Mouse (Mus musculus): ENCODE measurements around the gene Pak6. TPM values are rescaled to one million over a fixed set of nuclear protein-coding genes. Genes with fewer than 3 reads are reported as not detected.
A peak's percentile ranks its signal among the peaks of the same experiment; 100 is the strongest.

Pak6 gene
- 0.42 and 0.64 TPM in 2 replicates for polyA plus RNA-seq (2012)

DNA sequence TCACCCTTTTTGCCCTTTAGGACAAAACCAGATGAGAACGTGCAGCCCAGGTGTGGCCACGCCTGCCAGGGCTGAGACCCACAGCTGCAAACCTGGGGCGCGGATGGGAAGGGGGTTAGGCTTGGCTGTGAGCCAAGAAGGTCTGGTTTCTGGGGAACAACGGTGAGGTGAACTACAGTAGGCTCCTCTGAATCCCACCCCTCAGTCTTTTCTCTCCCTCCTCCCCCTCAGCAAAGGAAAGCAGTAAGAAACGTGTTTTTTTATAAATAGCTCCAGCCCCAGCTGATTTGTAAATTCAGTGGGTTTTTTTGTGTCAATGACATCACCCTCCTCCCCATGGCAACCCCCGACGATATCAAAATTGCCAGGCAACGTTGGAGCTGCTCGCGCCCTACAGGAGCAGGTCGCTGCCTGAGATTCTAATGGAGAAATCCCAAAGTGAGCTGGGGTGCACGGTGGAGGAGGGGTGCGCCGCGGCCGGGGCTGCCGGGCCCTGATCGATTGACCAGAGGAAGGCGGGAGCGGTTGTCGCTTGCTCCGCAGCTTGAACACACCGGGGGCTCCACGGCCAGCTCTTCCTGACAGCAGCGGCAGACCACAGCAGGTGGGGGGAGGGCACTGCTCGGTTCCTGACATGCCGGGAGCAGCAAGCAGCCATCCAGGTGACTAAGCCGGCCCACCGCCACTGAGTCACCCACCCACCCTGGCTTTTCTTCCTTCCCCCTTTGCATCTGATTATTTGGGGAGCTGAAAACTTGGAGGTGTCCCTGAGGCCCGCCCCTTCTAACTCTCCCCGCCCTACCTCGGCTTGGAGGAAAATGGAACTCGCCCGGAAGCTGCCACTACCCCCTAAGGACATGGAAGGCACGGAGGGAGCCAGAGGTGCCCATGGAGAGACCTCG is at the start of gene Pak6:
TSS of gene Pak6 (plus strand) at position 402 of the 902 bp plus-strand sequence.
- Histone ChIP-seq H3K4me1 (ENCODE audit: control insufficient read depth) (peaks cover 86% of the 10 kb centered on the region), H3K36me3 (ENCODE audit: control insufficient read depth) (peaks cover 2% of the 10 kb centered on the region), H3K27me3 (ENCODE audit: control insufficient read depth) (no peaks in the 10 kb centered on the region; the same call in 1 of the 2 replicates), H3K9me3 (ENCODE audit: control insufficient read depth, low read length) (no peaks in the 10 kb centered on the region), H3K4me3 (replicated peaks) (peak within 1 kb of the TSS; percentile 75)
- TF ChIP-seq TAL1 (IDR thresholded peaks at IDR 0.05; ENCODE audit: low read length) (no peak), GATA1 (IDR thresholded peaks at IDR 0.05; ENCODE audit: low read length) (no peak)

- H3K4me1 ChIP-seq (ENCODE audit: control insufficient read depth) = no peaks in the 10 kb centered on the region
- peaks cover 99% of the 10 kb centered on the region for H3K36me3 ChIP-seq (ENCODE audit: control insufficient read depth)
- no peaks in the 10 kb centered on the region for H3K27me3 ChIP-seq (ENCODE audit: control insufficient read depth)
- no peaks in the 10 kb centered on the region for H3K9me3 ChIP-seq (ENCODE audit: control insufficient read depth, low read length)
- H3K4me3 ChIP-seq (replicated peaks) = no peak overlapping the region
- TF ChIP-seq GATA1 (IDR thresholded peaks at IDR 0.05; ENCODE audit: low read length) (no peak), TAL1 (IDR thresholded peaks at IDR 0.05; ENCODE audit: low read length) (no peak)
Observed at GRCm38 (mm10) chr2:118618013-118618412, 45.1 kb upstream of the Pak6 start.

GRCm38 (mm10) chr2:118620101-118620500 is 43.0 kb upstream of the Pak6 start:
- no peaks in the 10 kb centered on the region for H3K27me3 ChIP-seq (ENCODE audit: control insufficient read depth)
- no peaks in the 10 kb centered on the region for H3K9me3 ChIP-seq (ENCODE audit: control insufficient read depth, low read length)
- H3K4me1 ChIP-seq (ENCODE audit: control insufficient read depth) = no peaks in the 10 kb centered on the region
- H3K36me3 ChIP-seq (ENCODE audit: control insufficient read depth) = peaks cover 99% of the 10 kb centered on the region
- no peak for TF ChIP-seq TAL1 (IDR thresholded peaks at IDR 0.05; ENCODE audit: low read length)
- TF ChIP-seq GATA1 (IDR thresholded peaks at IDR 0.05; ENCODE audit: low read length) = no peak
- no peak overlapping the region for H3K4me3 ChIP-seq (replicated peaks)

- H3K4me1 ChIP-seq (ENCODE audit: control insufficient read depth) = no peaks in the 10 kb centered on the region
- no peak for TF ChIP-seq TAL1 (IDR thresholded peaks at IDR 0.05; ENCODE audit: low read length)
- no peak for TF ChIP-seq GATA1 (IDR thresholded peaks at IDR 0.05; ENCODE audit: low read length)
- H3K4me3 ChIP-seq (replicated peaks) = no peak overlapping the region
- H3K36me3 ChIP-seq (ENCODE audit: control insufficient read depth) = peaks cover 99% of the 10 kb centered on the region
- no peaks in the 10 kb centered on the region for H3K9me3 ChIP-seq (ENCODE audit: control insufficient read depth, low read length)
- no peaks in the 10 kb centered on the region for H3K27me3 ChIP-seq (ENCODE audit: control insufficient read depth)
Observed at GRCm38 (mm10) chr2:118620608-118621007, 42.5 kb upstream of the Pak6 start.

DNA sequence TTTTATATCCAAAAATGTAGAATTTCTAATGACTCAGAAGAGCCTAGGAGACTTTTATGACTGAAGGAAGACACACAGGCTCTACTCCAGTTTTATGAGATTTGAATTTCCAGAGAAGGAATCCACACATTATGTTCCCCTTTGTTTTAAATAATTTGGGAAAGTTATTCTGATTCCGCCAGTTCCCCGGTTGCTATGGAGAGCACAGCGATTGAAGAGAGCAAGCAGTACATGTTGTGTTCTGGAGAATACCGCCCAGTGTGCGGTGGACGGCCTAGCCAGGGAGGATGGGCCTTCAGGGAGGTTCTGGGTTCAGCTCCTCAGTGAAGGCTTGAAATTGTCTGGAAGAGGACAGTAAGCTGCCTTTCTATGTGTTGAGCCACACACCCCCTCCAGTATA is 33.8 kb upstream of the Pak6 start:
- no peaks in the 10 kb centered on the region for H3K27me3 ChIP-seq (ENCODE audit: control insufficient read depth)
- H3K9me3 ChIP-seq (ENCODE audit: control insufficient read depth, low read length) = no peaks in the 10 kb centered on the region
- H3K4me3 ChIP-seq (replicated peaks) = no peak overlapping the region
- no peaks in the 10 kb centered on the region for H3K4me1 ChIP-seq (ENCODE audit: control insufficient read depth)
- TF ChIP-seq TAL1 (IDR thresholded peaks at IDR 0.05; ENCODE audit: low read length) (no peak), GATA1 (IDR thresholded peaks at IDR 0.05; ENCODE audit: low read length) (no peak)
- peaks cover 98% of the 10 kb centered on the region for H3K36me3 ChIP-seq (ENCODE audit: control insufficient read depth)

DNA sequence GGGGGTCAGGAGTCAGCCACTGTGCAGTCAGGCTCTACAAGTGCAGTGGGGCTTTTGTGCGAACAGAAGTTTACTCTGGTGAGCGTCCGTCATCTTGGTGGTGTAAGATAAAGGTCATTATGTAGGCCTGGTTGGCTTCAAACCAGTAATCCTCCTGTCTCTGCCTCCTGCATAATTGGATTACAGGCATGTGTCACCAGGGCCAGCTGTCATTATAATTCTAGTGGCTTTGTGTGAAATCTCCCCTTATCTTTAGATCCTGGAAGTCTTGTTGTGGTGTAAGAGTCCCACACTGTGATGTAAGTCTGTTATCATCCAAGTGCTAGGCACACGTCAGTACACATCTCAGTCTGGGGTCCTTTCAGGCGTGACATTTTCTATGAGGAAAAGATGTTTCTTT is 29.7 kb upstream of the Pak6 start:
- H3K4me1 ChIP-seq (ENCODE audit: control insufficient read depth) = peaks cover 2% of the 10 kb centered on the region; the same call in 1 of the 2 replicates
- TF ChIP-seq TAL1 (IDR thresholded peaks at IDR 0.05; ENCODE audit: low read length) (no peak), GATA1 (IDR thresholded peaks at IDR 0.05; ENCODE audit: low read length) (no peak)
- peaks cover 100% of the 10 kb centered on the region for H3K36me3 ChIP-seq (ENCODE audit: control insufficient read depth)
- no peak overlapping the region for H3K4me3 ChIP-seq (replicated peaks)
- H3K27me3 ChIP-seq (ENCODE audit: control insufficient read depth) = no peaks in the 10 kb centered on the region
- H3K9me3 ChIP-seq (ENCODE audit: control insufficient read depth, low read length) = no peaks in the 10 kb centered on the region

DNA sequence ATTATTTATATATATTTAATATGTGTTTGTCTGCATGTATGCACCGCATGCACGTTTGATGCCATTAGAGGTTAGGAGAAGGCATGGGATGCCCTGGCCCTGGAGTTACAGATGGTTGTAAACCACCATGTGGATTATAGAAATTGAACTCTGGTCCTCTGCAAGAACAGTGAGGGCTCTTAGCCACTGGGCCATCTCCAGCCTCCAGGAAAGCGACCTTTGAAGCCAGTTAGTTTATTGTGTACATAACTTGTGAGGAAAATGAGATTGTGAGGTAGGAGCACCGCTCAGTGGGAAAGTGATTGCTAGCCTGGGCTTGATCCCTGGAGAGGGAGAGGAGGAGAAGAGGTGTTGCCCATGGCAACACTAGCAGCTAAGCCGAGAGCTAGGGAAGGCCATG is 25.8 kb upstream of the Pak6 start:
- Histone ChIP-seq H3K4me1 (ENCODE audit: control insufficient read depth) (peaks cover 2% of the 10 kb centered on the region; the same call in 1 of the 2 replicates), H3K27me3 (ENCODE audit: control insufficient read depth) (no peaks in the 10 kb centered on the region), H3K36me3 (ENCODE audit: control insufficient read depth) (peaks cover 100% of the 10 kb centered on the region), H3K9me3 (ENCODE audit: control insufficient read depth, low read length) (no peaks in the 10 kb centered on the region), H3K4me3 (replicated peaks) (no peak overlapping the region)
- TF ChIP-seq TAL1 (IDR thresholded peaks at IDR 0.05; ENCODE audit: low read length) = no peak
- TF ChIP-seq GATA1 (IDR thresholded peaks at IDR 0.05; ENCODE audit: low read length) = no peak

DNA sequence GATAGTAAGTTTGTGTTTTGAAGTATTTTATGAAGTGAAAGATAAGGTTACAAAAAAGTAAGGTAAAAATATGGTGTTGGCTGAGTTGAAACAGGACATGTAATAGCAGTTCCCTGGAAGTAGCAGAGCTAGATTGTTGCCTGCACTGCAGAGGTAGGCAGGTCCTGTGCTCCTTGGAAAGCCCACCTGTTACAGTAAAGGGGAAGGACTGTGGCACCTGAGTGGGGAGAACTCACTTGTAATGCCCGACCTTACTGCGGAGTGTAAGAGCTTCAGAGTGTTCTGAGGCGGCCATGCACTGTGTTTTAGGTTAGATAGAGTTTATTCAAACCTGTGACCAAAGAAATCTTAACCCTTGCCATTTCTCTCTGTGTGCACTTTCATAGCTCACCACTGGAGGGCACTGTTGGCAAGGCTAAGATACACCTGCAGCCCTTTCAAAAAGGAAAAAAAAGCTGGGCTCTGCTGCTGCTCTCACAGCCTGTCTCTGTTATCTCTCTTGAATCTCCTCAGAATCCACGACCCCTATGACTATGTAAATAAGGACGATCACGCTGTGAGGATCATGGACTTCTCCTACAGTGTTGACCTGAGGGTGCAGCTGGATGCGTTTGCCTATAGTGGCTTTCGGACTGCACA is 25.1 kb upstream of the Pak6 start:
- H3K36me3 ChIP-seq (ENCODE audit: control insufficient read depth) = peaks cover 100% of the 10 kb centered on the region
- TF ChIP-seq TAL1 (IDR thresholded peaks at IDR 0.05; ENCODE audit: low read length) (no peak), GATA1 (IDR thresholded peaks at IDR 0.05; ENCODE audit: low read length) (no peak)
- no peaks in the 10 kb centered on the region for H3K27me3 ChIP-seq (ENCODE audit: control insufficient read depth)

DNA sequence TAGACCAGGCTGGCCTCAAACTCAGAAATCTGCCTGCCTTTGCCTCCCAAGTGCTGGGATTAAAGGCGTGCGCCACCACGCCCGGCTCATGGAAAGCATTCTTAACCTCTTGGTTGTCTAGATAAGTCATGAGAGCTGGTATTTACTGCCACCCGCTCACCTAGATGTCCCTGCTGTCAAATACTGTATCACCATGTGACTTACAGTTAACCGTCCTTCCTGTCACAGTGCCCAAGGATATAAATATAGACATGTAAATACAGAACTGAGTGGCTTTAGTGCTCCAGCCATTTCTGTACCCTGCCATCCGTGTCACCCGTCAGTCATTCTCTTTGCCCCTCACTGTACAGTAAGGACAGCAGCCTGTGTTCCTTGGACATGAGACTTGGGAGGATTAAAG is 24.4 kb upstream of the Pak6 start:
- H3K27me3 ChIP-seq (ENCODE audit: control insufficient read depth) = no peaks in the 10 kb centered on the region
- no peaks in the 10 kb centered on the region for H3K9me3 ChIP-seq (ENCODE audit: control insufficient read depth, low read length)
- no peak overlapping the region for H3K4me3 ChIP-seq (replicated peaks)
- H3K36me3 ChIP-seq (ENCODE audit: control insufficient read depth) = peaks cover 100% of the 10 kb centered on the region
- TF ChIP-seq TAL1 (IDR thresholded peaks at IDR 0.05; ENCODE audit: low read length) (no peak), GATA1 (IDR thresholded peaks at IDR 0.05; ENCODE audit: low read length) (no peak)
- H3K4me1 ChIP-seq (ENCODE audit: control insufficient read depth) = peaks cover 2% of the 10 kb centered on the region; the same call in 1 of the 2 replicates

More for the DNA sequence above, 25.1 kb upstream of the Pak6 start:
- H3K4me3 ChIP-seq (replicated peaks) = no peak overlapping the region
- no peaks in the 10 kb centered on the region for H3K9me3 ChIP-seq (ENCODE audit: control insufficient read depth, low read length)
- peaks cover 2% of the 10 kb centered on the region; the same call in 1 of the 2 replicates for H3K4me1 ChIP-seq (ENCODE audit: control insufficient read depth)
